Mouse (Mus musculus) liver, adult 2 months (tissue): Measurements from ENCODE around the gene Rsph3a. TPM values are rescaled to one million over a fixed set of nuclear protein-coding genes. Genes with fewer than 3 reads are reported as not detected.

Experiments used
- DNase-seq: peaks from one replicate; pipeline ENCODE4 v3.0.0-alpha.2; 2011; ENCODE audit warnings: low read depth, low spot score; ENCODE audit errors: extremely low read depth
- H3K27ac ChIP-seq: fragments of 200-500 bp; replicated peaks from 2 replicates; pipeline ENCODE4 v1.5.1; 2012; ENCODE audit warnings: low read depth, mild to moderate bottlenecking, control low read depth, inconsistent platforms, low read length; ENCODE audit not compliant: insufficient read depth
- H3K27me3 ChIP-seq: fragments of 200-500 bp; 2 replicates; pipeline ENCODE4 v1.6.1; 2012; ENCODE audit warnings: mild to moderate bottlenecking, moderate library complexity, low read length, inconsistent platforms; ENCODE audit not compliant: control insufficient read depth, insufficient read depth
- H3K36me3 ChIP-seq: fragments of 200-500 bp; 2 replicates; pipeline ENCODE4 v1.6.1; 2012; ENCODE audit warnings: low read length, inconsistent platforms; ENCODE audit not compliant: control insufficient read depth, insufficient read depth
- H3K4me1 ChIP-seq: fragments of 200-500 bp; 2 replicates; pipeline ENCODE4 v1.6.1; 2011; ENCODE audit warnings: low read length; ENCODE audit not compliant: control insufficient read depth, insufficient read depth
- H3K4me3 ChIP-seq: fragments of 200-500 bp; 2 replicates; pipeline ENCODE4 v1.5.1; 2011; ENCODE audit warnings: low read depth, mild to moderate bottlenecking, control low read depth, low read length, moderate library complexity; ENCODE audit not compliant: insufficient read depth
- H3K79me2 ChIP-seq: fragments of 200-500 bp; 2 replicates; pipeline ENCODE4 v1.6.1; 2012; ENCODE audit warnings: inconsistent platforms, mild to moderate bottlenecking, low read length, moderate library complexity; ENCODE audit not compliant: control insufficient read depth, insufficient read depth
- H3K9ac ChIP-seq: fragments of 200-500 bp; 2 replicates; pipeline ENCODE4 v1.6.1; 2012; ENCODE audit warnings: low read depth, mild to moderate bottlenecking, control low read depth, inconsistent platforms, low read length
- CTCF ChIP-seq: fragments of 200-500 bp; IDR thresholded peaks from 2 replicates; pipeline ENCODE4 v1.5.1; 2011; ENCODE audit warnings: low read depth, low read length, control low read depth
- POLR2A ChIP-seq: fragments of 200-500 bp; IDR thresholded peaks from 2 replicates; pipeline ENCODE4 v1.6.1; 2011; ENCODE audit warnings: low read length, control low read depth; ENCODE audit not compliant: insufficient read depth; ENCODE audit errors: extremely low read depth
- WGBS: fragments of 180-500 bp; shearing (Covaris S2); methylation state at CpG from one replicate; pipeline ENCODE4 v1.1.7; 2018; 5-methylcytosine and 5-hydroxymethylcytosine counted together
- polyA plus RNA-seq: library from polyadenylated mRNA; depleted of rRNA; stranded (reverse); fragments of >200 nt; gene quantifications from 2 replicates; pipeline ENCODE4 v1.2.3, GENCODE M21; 2012
- total RNA-seq: library from RNA; depleted of rRNA; stranded (reverse); fragments of >200 nt; gene quantifications from 2 replicates; pipeline ENCODE4 v1.2.3, GENCODE M21; 2014

Rsph3a gene
- total and polyA plus RNA-seq, 2 experiments = 16.8 to 48.1 TPM

- TF ChIP-seq CTCF (no peak), POLR2A (no peak)
- Histone ChIP-seq H3K4me1 (no peaks in the 10 kb centered on the region), H3K9ac (no peak overlapping the region), H3K27me3 (no peaks in the 10 kb centered on the region), H3K27ac (no peak overlapping the region), H3K4me3 (no peak overlapping the region), H3K79me2 (no peaks in the 10 kb centered on the region), H3K36me3 (no peaks in the 10 kb centered on the region)
- no peak for DNase-seq
- WGBS = 83% methylated on average over 2 of the region's 2 CpGs
Measured at GRCm38 (mm10) chr17:7901536-7901935, 43.9 kb upstream of the Rsph3a start.

GRCm38 (mm10) chr17:7902362-7902761 is 43.1 kb upstream of the Rsph3a start:
- no peaks in the 10 kb centered on the region for H3K27me3 ChIP-seq
- H3K27ac ChIP-seq = no peak overlapping the region
- no peaks in the 10 kb centered on the region for H3K79me2 ChIP-seq
- no peaks in the 10 kb centered on the region for H3K4me1 ChIP-seq
- 67% methylated on average over 3 of the region's 3 CpGs for WGBS
- TF ChIP-seq CTCF (no peak), POLR2A (no peak)
- no peak overlapping the region for H3K4me3 ChIP-seq
- no peak for DNase-seq
- H3K36me3 ChIP-seq = no peaks in the 10 kb centered on the region
- H3K9ac ChIP-seq = no peak overlapping the region

GRCm38 (mm10) chr17:7904992-7905391 is 40.4 kb upstream of the Rsph3a start:
- no peaks in the 10 kb centered on the region for H3K4me1 ChIP-seq
- no peaks in the 10 kb centered on the region for H3K36me3 ChIP-seq
- H3K4me3 ChIP-seq = no peak overlapping the region
- H3K9ac ChIP-seq = no peak overlapping the region
- TF ChIP-seq CTCF (no peak), POLR2A (no peak)
- H3K79me2 ChIP-seq = no peaks in the 10 kb centered on the region
- 37% methylated on average over 2 of the region's 2 CpGs for WGBS
- DNase-seq = no peak
- no peak overlapping the region for H3K27ac ChIP-seq
- no peaks in the 10 kb centered on the region for H3K27me3 ChIP-seq

- H3K4me3 ChIP-seq = no peak overlapping the region
- no peaks in the 10 kb centered on the region for H3K36me3 ChIP-seq
- no peak overlapping the region for H3K9ac ChIP-seq
- no peaks in the 10 kb centered on the region for H3K79me2 ChIP-seq
- no peak for DNase-seq
- H3K27ac ChIP-seq = no peak overlapping the region
- TF ChIP-seq POLR2A (no peak), CTCF (no peak)
- H3K27me3 ChIP-seq = peaks cover under 1% of the 10 kb centered on the region; the same call in 1 of the 2 replicates
- no peaks in the 10 kb centered on the region for H3K4me1 ChIP-seq
- WGBS = 56% methylated on average over 4 of the region's 4 CpGs
Measured at GRCm38 (mm10) chr17:7905936-7906685, 39.3 kb upstream of the Rsph3a start.

GRCm38 (mm10) chr17:7914596-7915227 is 30.7 kb upstream of the Rsph3a start:
- H3K27me3 ChIP-seq = peaks cover 4% of the 10 kb centered on the region; the same call in 1 of the 2 replicates
- no peaks in the 10 kb centered on the region for H3K36me3 ChIP-seq
- no peak for DNase-seq
- WGBS = 65% methylated on average over 2 of the region's 2 CpGs
- no peak overlapping the region for H3K27ac ChIP-seq
- H3K79me2 ChIP-seq = no peaks in the 10 kb centered on the region
- TF ChIP-seq POLR2A (no peak), CTCF (no peak)
- no peaks in the 10 kb centered on the region for H3K4me1 ChIP-seq
- no peak overlapping the region for H3K9ac ChIP-seq
- no peak overlapping the region for H3K4me3 ChIP-seq

GRCm38 (mm10) chr17:7915791-7916190 is 29.6 kb upstream of the Rsph3a start:
- H3K9ac ChIP-seq = no peak overlapping the region
- no peak for DNase-seq
- WGBS = 78% methylated on average over 9 of the region's 9 CpGs
- no peaks in the 10 kb centered on the region for H3K4me1 ChIP-seq
- no peak for TF ChIP-seq POLR2A
- TF ChIP-seq CTCF = no peak
- no peaks in the 10 kb centered on the region for H3K79me2 ChIP-seq
- H3K36me3 ChIP-seq = no peaks in the 10 kb centered on the region
- no peak overlapping the region for H3K4me3 ChIP-seq
- peaks cover 4% of the 10 kb centered on the region; the same call in 1 of the 2 replicates for H3K27me3 ChIP-seq
- H3K27ac ChIP-seq = no peak overlapping the region
